Mouse (Mus musculus) lung, adult 2 months (tissue): ENCODE measurements around the gene Ip6k3.

Source experiments
- CTCF ChIP-seq: fragments of 200-500 bp; IDR thresholded peaks from 2 replicates; pipeline ENCODE4 v1.5.1; 2011; ENCODE audit warnings: mild to moderate bottlenecking, low read length, control low read depth; ENCODE audit not compliant: insufficient read depth
- POLR2A ChIP-seq: fragments of 200-500 bp; IDR thresholded peaks from 2 replicates; pipeline ENCODE4 v1.6.1; 2011; ENCODE audit warnings: low read depth, mild to moderate bottlenecking, control low read depth, low read length, borderline replicate concordance; ENCODE audit errors: extremely low read depth

GRCm38 (mm10) chr17:27179681-27180280, 12.2 kb upstream of the Ip6k3 start:
- TF ChIP-seq CTCF (no peak), POLR2A (no peak)
